Mouse (Mus musculus): ENCODE measurements around the gene Selenos. TPM values are rescaled to one million over a fixed set of nuclear protein-coding genes. Genes with fewer than 3 reads are reported as not detected.
"Not testable (repeated sequence)": the region's sequence is repeated elsewhere in the genome, so short reads cannot be mapped to it uniquely, and the experiment has no call there.

Gene Selenos
- polyA plus RNA-seq, 1 experiment = 82.2 TPM

DNA sequence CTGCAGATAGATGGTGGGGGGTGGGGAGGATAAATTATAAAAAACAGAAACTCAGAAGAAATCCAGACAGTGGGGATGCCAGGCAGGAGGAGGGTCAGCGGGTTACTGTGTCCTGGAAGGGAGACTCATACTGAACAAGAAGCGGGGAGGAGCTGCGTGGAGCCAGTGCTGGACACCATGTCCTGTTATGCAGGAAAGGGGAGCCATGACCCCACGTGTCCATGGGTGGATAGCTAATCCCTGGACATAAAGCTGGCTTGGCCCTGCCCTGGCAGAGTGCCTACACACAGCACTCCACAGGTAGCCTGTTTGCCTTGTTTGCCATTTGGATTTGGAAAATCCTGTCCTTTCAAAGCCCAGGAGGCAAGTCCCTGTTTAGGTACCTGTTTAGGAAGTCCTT, 31.5 kb upstream of the Selenos start:
- H3K4me1 ChIP-seq (ENCODE audit: control insufficient read depth, insufficient read depth, low read length) = no peaks in the 10 kb centered on the region
- no peak for TF ChIP-seq POLR2A (IDR thresholded peaks at IDR 0.05; ENCODE audit: extremely low read depth, insufficient read depth, low read length)
- no peak for TF ChIP-seq CTCF (IDR thresholded peaks at IDR 0.05; ENCODE audit: extremely low read depth, insufficient read depth, low read length)

DNA sequence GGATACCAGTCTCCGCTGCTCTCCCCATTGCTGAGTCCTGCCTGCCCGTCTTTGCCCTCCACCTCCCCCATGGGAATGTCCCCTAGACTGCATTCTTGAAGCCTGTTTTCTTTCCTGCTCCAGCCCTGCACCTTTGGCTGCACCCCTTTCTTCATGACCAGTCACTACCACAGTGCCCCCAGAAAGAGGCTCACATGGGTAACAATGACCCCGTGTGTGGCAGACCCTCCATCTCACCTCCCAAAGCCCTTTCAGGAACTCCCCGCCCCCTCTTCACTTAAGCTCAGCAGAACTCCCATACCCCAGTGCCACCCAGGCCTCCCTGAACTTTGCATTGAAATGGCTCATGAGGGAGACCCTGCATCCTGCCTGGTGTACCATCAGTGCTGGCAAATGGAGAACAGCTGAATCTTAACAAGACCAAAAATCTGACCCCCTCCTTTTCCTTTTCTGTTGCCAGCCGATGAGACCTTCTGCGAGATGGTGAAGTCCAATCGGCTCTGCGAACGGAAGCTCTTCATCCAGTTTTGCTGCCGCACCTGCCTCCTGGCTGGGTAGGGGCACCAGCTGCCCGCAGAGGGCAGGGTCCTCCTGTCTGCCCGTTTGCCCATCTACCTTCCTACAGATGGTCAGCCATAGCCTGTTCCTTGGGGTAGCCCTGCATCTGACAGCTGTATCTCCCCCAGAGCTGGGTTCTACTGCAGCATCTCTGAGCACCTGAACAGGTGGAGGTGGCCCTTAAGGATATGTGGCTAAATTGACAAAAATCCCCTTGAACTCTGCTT, 30.8 kb upstream of the Selenos start:
- no peak overlapping the region for H3K27ac ChIP-seq (ENCODE audit: insufficient read depth, low read length)
- no peak overlapping the region for H3K4me3 ChIP-seq (ENCODE audit: insufficient read depth, low read length)
- no peak for TF ChIP-seq POLR2A (IDR thresholded peaks at IDR 0.05; ENCODE audit: extremely low read depth, insufficient read depth, low read length)
- H3K4me1 ChIP-seq (ENCODE audit: control insufficient read depth, insufficient read depth, low read length) = no peaks in the 10 kb centered on the region

More for the DNA sequence above, 31.5 kb upstream of the Selenos start:
- Histone ChIP-seq H3K27ac (ENCODE audit: insufficient read depth, low read length) (no peak overlapping the region), H3K4me3 (ENCODE audit: insufficient read depth, low read length) (no peak overlapping the region)

DNA sequence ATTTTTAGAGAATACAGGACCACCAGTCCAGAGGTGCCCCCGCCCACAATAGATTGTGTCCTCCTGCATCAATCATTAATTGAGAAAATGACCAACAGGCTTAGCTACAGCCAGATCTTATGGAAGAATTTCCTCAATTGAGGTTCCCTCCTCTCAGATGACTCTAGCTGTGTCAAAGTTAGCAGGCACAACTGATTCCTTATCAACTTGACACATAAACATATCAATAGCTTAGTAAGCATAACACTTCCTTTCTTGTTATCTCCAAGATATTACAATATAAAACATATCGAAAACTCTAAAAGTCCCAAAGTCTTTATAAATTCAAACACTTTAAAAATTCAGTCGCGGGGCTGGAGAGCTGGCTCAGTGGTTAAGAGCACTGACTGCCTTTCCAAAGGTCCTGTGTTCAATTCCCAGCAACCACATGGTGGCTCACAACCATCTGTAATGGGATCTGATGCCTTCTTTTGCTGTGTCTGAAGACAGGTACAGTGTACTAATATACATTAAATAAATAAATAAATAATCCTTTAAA, 25.4 kb upstream of the Selenos start:
- Histone ChIP-seq H3K27ac (ENCODE audit: insufficient read depth, low read length) (no peak overlapping the region), H3K4me1 (ENCODE audit: control insufficient read depth, insufficient read depth, low read length) (no peaks in the 10 kb centered on the region), H3K4me3 (ENCODE audit: insufficient read depth, low read length) (no peak overlapping the region)
- no peak for TF ChIP-seq POLR2A (IDR thresholded peaks at IDR 0.05; ENCODE audit: extremely low read depth, insufficient read depth, low read length)
- TF ChIP-seq CTCF (IDR thresholded peaks at IDR 0.05; ENCODE audit: extremely low read depth, insufficient read depth, low read length) = no peak

DNA sequence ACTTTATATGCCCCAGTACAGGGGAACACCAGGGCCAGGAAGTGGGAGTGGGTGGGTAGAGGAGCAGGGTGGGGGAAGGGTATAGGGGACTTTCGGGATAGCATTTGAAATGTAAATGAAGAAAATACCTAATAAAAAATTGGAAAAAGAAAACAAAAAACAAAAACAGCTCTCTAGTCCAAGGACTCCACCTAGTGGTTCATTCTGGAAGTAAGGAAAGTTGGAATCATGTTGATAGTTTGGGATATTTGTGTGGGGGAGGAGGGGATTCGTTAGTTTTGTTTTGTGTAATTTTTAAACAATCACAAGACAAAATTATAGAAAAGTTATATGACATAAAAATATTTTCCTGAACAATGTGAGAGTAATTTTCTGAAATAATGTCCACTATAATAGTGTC, 24.1 kb upstream of the Selenos start:
- H3K27ac ChIP-seq (ENCODE audit: insufficient read depth, low read length); H3K4me1 ChIP-seq (ENCODE audit: control insufficient read depth, insufficient read depth, low read length); H3K4me3 ChIP-seq (ENCODE audit: insufficient read depth, low read length): not testable (repeated sequence)
- peak; percentile 35; the same call in 1 of the 2 replicates for TF ChIP-seq CTCF (IDR thresholded peaks at IDR 0.05; ENCODE audit: extremely low read depth, insufficient read depth, low read length)

DNA sequence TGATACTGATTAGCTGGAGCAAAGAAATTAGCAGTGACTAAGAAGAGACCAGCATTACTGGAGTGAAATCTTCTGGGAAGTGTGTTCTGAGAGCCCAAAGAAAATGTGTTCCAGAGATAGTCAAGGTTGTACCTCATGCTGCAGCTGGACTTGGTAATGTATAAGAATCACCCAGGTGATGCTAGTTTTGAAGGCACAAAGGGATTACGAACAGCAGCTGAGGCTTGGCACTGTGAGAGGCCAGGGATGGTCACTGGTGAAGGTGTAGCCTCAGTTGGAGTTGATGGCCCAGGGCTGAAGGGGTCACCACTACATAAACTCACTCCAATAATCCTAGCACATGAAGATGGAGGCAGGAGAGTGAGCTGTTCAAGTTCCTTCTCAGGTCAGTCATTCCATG, 20.7 kb upstream of the Selenos start, which contains the start of gene Snrpa1:
TSS of gene Snrpa1 (plus strand) at position 301 of the 400 bp plus-strand sequence.
- TF ChIP-seq CTCF (IDR thresholded peaks at IDR 0.05; ENCODE audit: extremely low read depth, insufficient read depth, low read length) = no peak
- no peak for TF ChIP-seq POLR2A (IDR thresholded peaks at IDR 0.05; ENCODE audit: extremely low read depth, insufficient read depth, low read length)
- Histone ChIP-seq H3K27ac (ENCODE audit: insufficient read depth, low read length) (no peak within 1 kb of the TSS), H3K4me1 (ENCODE audit: control insufficient read depth, insufficient read depth, low read length) (peaks cover 1% of the 10 kb centered on the region; the same call in 1 of the 2 replicates), H3K4me3 (ENCODE audit: insufficient read depth, low read length) (peak within 1 kb of the TSS; percentile 57)

DNA sequence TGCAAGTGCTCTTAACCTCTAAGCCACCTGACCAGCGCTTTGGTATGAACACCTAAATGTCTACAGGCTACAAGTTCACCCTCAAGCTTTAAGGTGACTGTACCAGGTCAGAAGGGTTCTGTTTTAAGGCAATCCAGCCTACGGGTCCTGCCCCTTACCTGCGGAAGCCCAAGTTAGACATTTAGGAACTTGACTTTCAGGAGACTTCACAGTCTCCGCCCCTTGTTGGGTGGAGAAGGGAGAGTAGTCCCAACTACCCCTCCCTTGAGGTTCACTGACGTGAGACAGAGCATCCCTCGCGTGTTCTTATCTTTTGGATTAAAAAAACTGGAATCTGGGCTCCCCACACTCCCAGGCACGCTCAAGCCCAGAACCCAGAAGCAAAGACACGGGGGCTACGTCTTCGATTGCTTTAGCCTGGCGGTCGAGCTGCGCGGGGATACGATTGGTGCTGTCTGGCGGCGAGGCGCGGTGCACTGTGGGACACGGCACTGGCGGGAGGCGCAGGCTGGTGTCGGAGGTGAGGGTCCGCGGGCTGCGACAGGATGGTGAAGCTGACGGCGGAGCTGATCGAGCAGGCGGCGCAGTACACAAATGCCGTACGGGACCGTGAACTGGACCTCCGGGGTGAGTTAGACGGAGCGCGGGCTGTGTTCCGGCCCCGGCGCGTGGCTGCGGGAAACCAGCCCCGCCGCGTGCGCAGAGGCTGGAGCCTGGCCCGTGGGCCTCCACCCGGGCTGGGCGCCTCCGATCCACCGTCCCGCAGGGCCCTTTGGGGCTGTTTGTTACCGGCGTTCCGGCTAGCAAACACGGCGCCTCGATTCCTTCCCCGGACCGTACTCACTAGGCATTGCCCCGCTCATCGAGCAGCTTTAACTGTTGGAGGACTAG, 19.1 kb upstream of the Selenos start:
- no peak overlapping the region for H3K27ac ChIP-seq (ENCODE audit: insufficient read depth, low read length)
- H3K4me1 ChIP-seq (ENCODE audit: control insufficient read depth, insufficient read depth, low read length) = peaks cover 1% of the 10 kb centered on the region; the same call in 1 of the 2 replicates
- peak; percentile 73 for TF ChIP-seq POLR2A (IDR thresholded peaks at IDR 0.05; ENCODE audit: extremely low read depth, insufficient read depth, low read length)
- TF ChIP-seq CTCF (IDR thresholded peaks at IDR 0.05; ENCODE audit: extremely low read depth, insufficient read depth, low read length) = no peak

DNA sequence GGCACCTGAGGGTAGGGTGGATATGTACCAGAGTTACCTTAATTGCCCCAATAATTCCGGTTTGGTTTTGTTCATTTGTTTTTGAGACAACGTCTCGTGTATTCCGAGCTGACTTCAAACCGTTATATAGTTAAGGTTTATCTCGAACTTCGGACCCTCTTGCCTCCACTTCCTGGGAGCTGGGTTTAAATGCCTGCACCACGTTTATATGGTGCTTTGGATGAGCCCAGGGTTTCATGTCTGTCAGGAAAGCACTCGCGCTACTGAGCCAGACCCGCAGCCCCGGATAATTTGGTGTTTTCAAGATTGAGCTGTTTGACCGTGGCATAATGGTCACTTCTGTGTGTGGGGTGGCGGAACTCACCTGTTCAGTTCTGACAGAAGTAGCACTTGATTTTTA, 18.4 kb upstream of the Selenos start:
- peak overlapping the region; percentile 57 for H3K4me3 ChIP-seq (ENCODE audit: insufficient read depth, low read length)
- TF ChIP-seq CTCF (IDR thresholded peaks at IDR 0.05; ENCODE audit: extremely low read depth, insufficient read depth, low read length) (no peak), POLR2A (IDR thresholded peaks at IDR 0.05; ENCODE audit: extremely low read depth, insufficient read depth, low read length) (no peak)

More for the DNA sequence above, 19.1 kb upstream of the Selenos start:
- peak overlapping the region; percentile 57 for H3K4me3 ChIP-seq (ENCODE audit: insufficient read depth, low read length)

DNA sequence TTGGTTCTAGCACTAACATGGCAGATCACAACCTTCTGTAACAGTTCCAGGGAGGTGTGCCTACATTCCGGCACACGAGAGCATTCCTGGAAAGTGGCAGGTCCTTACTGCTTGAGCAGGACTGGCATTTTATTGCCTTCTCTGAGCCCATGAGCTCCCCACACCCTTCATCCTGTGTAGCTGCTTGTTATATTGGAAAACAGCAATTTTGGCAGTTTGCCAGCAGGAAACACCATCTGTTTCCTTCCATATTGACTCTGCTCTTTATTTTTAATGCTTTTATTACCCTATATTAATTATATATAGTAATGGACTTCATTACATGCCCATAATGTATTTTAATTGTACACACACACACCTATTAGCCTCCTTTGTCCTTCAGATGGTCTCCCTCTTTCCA, 3.0 kb upstream of the Selenos start:
- TF ChIP-seq POLR2A (IDR thresholded peaks at IDR 0.05; ENCODE audit: extremely low read depth, insufficient read depth, low read length) = no peak
- no peak for TF ChIP-seq CTCF (IDR thresholded peaks at IDR 0.05; ENCODE audit: extremely low read depth, insufficient read depth, low read length)
- Histone ChIP-seq H3K4me3 (ENCODE audit: insufficient read depth, low read length) (no peak overlapping the region), H3K27ac (ENCODE audit: insufficient read depth, low read length) (no peak overlapping the region), H3K4me1 (ENCODE audit: control insufficient read depth, insufficient read depth, low read length) (no peaks in the 10 kb centered on the region)

More for the DNA sequence above, 18.4 kb upstream of the Selenos start:
- Histone ChIP-seq H3K4me1 (ENCODE audit: control insufficient read depth, insufficient read depth, low read length) (peaks cover 1% of the 10 kb centered on the region; the same call in 1 of the 2 replicates), H3K27ac (ENCODE audit: insufficient read depth, low read length) (no peak overlapping the region)

DNA sequence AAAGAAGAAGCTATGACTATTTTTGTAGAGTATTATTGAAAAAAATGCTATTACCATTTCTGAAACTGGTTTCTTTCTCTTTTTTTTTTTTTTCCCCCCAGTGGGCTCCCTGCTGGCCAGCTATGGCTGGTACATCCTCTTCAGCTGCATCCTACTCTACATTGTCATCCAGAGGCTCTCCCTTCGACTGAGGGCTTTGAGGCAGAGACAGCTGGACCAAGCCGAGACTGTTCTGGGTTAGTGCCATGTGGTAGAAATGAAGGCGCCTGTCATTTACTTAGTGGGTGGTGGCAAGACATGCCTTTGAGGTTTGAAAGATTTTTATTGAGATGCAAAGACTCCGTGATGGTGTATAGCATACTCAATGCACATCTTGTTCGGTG, 773 bp downstream of the Selenos start:
- TF ChIP-seq CTCF (IDR thresholded peaks at IDR 0.05; ENCODE audit: extremely low read depth, insufficient read depth, low read length) (no peak), POLR2A (IDR thresholded peaks at IDR 0.05; ENCODE audit: extremely low read depth, insufficient read depth, low read length) (no peak)
- Histone ChIP-seq H3K27ac (ENCODE audit: insufficient read depth, low read length) (no peak overlapping the region), H3K4me1 (ENCODE audit: control insufficient read depth, insufficient read depth, low read length) (no peaks in the 10 kb centered on the region), H3K4me3 (ENCODE audit: insufficient read depth, low read length) (peak overlapping the region; percentile 40)
